Mouse (Mus musculus) cortical plate, adult 2 months (tissue): ENCODE measurements around the gene Exosc1.

Experiments
- CTCF ChIP-seq: fragments of 200-500 bp; IDR thresholded peaks from 2 replicates; pipeline ENCODE4 v1.5.1; 2011; ENCODE audit warnings: mild to moderate bottlenecking, control low read depth, low read length; ENCODE audit not compliant: insufficient read depth; ENCODE audit errors: extremely low read depth
- POLR2A ChIP-seq: fragments of 200-500 bp; IDR thresholded peaks from 2 replicates; pipeline ENCODE4 v1.6.1; 2011; ENCODE audit warnings: mild to moderate bottlenecking, low read length, control low read depth; ENCODE audit not compliant: insufficient read depth; ENCODE audit errors: extremely low read depth

DNA sequence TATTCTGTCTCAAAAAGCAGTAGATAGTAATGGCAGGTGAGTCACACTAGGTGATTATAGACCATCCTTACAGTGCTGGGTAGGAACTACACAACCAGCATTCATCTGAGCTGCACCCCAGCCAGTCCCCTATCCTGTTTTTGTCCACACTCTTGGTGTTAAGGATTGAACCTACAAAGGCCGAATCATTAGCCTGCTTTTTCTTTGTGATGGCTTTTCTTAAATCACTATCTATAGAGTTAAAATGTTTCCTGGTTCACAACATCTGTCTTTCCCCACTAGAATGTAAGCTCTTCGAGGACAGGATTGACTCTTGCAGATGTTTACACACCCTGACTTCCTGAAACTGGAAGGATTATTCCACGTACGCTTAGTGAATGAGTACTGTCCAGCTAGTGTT is 13.8 kb downstream of the Exosc1 start:
- TF ChIP-seq CTCF (no peak), POLR2A (no peak)
